Mouse (Mus musculus) testis, adult 2 months (tissue): ENCODE measurements around the gene Gm8251.

Source experiments
- CTCF ChIP-seq: fragments of 200-500 bp; IDR thresholded peaks from 2 replicates; pipeline ENCODE4 v1.5.1; 2012; ENCODE audit warnings: low read depth, mild to moderate bottlenecking, inconsistent platforms, low read length, moderate library complexity; ENCODE audit not compliant: control insufficient read depth, insufficient read depth, insufficient replicate concordance
- POLR2A ChIP-seq: fragments of 200-500 bp; IDR thresholded peaks from 2 replicates; pipeline ENCODE4 v1.6.1; 2012; ENCODE audit warnings: low read depth, mild to moderate bottlenecking, inconsistent platforms, low read length, moderate library complexity; ENCODE audit not compliant: control insufficient read depth

GRCm38 (mm10) chr1:44015556-44015955 lies 46.2 kb downstream of the Gm8251 start:
- no peak for TF ChIP-seq CTCF
- no peak for TF ChIP-seq POLR2A
